Mouse (Mus musculus) spleen, adult 12 weeks (tissue): ENCODE data around the gene Pkmyt1.
"Not testable (repeated sequence)": the region's sequence is repeated elsewhere in the genome, so short reads cannot be mapped to it uniquely, and the experiment has no call there.

Experiments used
- DNase-seq: peaks from one replicate; pipeline ENCODE4 v3.0.0; 2022; ENCODE audit warnings: low spot score

Pkmyt1 gene

DNA sequence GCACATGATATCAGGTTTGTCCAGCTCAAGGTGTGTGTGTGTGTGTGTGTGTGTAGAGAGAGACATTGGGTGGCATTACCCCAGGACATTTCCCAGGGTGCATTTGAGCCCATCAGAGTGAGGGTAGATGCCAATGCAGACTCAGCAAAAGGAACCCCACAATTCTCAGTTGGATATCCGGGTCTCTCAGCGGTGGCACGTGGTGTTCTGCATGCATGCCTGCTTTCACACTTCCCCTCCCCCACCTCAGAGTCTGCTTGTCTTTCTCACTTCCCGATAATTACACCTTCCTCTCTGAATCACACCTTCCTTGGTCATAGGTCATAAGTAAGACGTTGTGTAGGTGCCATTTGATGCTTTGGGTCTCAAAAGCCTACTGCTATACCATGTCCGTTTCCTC lies 21.9 kb downstream of the Pkmyt1 start:
- DNase-seq = no peak

DNA sequence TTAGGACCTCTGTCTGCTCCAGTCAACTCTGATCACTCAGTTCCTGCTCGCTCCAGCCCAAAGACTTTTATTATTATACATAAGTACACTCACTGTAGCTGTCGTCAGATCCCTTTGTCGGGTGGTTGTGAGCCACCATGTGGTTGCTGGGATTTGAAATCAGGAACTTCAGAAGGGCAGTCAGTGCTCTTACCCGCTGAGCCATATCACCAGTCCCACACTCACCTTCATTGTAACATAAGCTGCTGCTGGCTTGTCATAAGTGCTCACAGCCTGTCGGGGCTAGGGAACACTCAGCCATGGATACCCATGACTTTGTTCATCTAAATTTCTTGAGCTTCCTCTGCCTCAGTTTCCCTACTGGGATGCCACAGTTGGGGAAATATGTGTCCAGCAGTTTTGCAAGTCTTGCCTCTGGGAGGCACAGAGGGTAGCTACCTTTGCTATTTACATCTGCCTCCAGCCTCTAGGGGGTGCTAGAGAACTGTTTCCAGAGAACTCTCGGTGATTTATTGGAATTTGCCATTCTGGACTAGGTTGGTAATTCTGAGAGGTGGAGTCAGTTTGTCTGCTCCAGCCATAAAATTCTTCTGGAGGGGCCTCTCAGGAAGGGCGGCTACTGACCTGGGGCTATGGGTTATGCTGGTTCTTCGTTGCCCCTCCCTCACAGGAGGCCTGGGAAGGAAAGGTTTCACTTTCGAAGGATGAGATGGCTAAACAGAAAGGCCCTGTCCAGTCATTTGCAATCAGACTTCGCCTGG lies 22.7 kb downstream of the Pkmyt1 start:
- peak; percentile 50 for DNase-seq

DNA sequence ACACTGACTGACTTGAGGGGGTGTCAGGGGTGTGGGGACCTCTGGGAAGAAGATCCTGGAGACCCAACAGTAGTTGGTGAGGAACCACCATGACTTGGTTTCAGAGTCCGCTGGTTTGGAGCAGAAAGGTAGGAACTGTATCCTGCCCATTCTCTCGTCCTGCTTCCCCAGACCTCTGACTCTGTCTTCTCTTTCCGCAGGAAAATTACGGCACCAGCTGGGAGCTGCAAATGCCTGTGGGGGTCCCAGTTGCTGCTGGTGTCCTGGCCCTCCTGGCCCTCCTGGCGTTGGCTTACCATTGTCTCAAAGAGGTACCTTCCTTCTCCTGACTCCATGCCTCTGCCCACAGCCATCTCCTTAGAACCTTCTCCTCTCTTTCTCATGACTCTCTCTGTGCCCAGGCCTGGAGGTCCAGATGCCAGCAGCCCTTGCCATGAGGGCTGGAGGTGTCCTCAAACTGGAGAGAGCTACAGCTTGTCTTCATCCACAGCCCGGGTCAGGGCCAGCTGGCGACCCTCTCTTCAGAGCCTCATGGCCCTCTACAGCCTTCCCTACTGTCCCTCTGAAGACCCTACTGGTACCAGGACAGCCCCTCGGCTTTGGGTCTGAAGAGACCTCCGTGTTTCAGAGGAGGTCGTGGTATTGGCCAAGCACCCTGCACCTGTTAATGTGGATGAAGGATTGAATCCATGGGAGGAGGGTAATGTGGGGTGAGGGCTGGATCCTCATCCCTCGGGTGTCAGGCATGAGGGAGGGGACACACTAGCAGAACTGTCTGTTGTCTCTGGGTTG lies 23.5 kb downstream of the Pkmyt1 start:
- no peak for DNase-seq

DNA sequence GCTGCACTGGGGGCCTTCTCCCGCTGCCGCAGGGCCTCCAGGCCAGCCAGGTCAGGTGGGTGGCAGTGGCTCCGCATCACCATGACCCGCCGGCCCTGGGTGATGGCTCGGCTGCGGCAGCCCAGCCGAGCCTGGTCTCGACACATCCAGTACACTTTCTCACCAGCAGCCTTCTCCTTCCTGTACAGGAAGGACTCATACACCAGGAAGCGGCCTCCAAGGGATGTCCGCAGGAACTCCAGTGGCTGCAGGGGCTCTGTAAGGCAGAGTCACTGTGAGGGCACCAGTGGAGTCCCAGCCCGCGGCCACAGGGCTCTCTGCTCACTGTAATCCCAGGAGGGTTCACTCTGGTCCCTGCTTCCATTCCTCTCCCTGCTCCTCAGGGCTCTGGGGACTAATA lies 29.6 kb downstream of the Pkmyt1 start:
- no peak for DNase-seq

DNA sequence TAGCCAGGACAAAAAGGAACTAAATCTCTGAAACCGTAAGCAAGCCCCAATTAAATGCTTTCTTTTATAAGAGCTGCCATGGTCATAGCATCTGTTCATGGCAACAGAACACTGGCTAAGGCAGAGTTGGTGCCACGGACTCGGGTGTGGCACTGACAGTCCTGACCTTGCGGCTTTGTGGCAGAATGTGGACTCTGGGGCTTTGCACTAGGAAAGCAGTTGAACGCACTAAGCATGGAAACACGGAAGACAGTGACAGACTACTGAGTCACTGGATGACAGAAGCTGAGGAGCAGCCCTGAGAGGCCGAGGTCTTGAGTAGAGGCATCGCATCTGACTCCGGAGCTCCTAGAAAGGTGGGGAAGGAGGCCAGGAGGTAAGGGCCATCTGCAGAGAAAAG lies 31.4 kb downstream of the Pkmyt1 start:
- no peak for DNase-seq

DNA sequence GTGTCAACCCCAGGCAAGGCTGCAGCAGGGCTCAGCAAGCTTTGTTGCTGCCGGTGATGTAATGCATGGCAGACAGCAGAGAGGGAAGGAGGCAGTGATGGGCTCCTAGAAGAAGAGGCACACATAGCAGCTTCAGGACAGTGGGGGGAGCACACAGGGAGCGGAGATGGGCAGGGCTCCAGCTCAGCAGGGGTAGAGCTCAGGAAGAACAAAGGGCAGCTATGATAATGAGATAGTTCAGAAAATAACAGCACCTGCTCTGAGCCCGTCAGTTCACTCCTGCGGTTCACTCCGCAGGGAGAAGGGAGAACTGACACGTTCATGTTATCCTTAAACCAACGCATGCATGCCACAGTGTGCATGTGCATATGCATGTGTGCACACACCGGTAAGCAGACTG lies 32.7 kb downstream of the Pkmyt1 start:
- DNase-seq = no peak

DNA sequence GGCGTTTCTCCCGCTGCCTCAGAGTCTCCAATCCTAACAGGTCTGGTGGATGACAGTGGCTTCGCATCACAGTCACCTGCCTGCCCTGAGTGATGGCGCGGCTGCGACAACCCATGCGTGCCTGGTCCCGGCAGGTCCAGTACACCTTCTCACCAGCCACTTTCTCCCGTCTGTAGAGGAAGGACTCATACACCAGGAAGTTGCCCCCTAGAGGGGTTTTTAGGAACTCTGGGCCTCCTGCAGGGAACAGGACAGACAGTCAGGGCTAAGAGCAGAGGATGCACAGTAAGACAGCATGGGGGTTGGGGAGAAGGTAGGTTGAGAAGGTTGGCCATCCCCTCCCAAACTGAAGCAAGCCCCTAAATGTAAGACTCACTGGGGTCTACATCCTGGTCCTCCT lies 34.1 kb downstream of the Pkmyt1 start:
- DNase-seq = no peak

DNA sequence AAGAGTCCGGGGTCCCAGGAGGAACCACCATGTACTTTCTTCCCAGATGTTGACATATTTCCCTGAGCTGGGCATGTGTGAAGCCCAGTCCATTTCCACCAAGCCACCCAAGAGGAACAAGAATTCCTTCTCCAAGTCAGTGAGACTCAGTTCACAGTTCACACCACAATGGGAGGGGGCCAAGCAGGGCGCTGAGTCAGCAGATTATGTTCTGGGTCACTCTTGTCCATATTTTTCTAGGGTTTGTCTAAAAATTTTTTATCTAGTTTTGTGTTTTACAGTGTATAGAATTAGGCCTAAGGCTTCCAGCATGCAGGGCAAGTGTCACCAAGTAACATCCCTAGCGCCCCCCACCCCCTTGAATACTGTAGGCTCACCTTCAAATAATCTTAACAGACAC lies 35.0 kb downstream of the Pkmyt1 start:
- no peak for DNase-seq

DNA sequence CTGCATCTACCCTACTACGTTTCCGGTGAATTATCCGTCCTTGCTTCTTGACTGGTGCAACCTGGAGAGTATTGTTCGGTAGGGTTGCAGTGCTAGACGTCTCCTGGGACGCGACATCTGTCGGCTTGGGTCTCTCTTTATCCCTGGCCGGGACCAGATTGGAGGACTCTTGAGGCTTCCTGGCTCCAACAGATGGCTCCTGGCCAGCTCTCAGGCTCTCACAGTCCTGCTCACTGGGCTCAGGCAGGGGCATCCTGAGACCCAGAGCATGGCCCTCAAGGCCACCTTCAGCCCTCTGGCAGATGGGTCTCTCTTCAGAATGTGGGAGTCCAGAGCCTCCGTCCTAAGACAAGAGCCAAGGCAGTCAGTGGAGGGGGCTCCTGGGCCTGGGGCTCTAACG lies 36.8 kb downstream of the Pkmyt1 start:
- no peak for DNase-seq

DNA sequence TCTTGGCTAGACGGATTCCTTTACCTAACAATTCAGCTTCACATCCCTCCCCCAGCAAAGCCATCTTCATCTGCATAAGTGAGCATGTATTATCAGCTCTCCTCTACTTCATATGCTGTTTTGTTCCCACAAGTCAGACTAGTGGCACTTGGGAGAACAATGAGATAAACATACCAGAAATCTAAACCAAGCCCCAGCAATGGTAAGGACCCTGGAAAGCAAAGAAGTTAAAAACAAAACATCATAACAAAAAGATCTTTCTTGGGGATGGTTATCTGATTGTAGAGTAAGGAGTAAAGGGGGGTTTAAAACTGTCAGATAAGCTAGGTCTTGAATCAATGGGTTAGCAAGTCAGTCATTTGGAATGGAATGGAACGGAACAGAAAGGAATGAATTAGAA lies 44.4 kb downstream of the Pkmyt1 start:
- DNase-seq = no peak

DNA sequence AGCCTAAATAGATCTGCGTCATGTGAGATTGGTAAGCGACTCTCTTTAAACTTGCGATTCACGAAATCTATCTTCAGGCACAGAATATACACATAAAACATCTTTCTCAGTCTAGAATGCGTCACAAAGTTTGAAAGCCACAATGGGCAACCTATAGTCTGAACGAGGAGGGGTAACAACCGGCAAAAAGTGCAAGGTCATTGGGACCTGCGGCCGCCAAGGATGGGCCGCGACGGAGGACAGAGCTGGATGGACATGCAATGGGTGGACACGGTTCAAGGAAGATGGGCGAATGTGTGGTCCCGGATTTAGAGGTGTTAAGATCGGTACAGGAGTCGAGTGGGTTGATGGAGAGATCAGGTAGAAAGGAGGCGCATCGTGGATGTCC lies 44.8 kb downstream of the Pkmyt1 start:
- peak; percentile 12 for DNase-seq

DNA sequence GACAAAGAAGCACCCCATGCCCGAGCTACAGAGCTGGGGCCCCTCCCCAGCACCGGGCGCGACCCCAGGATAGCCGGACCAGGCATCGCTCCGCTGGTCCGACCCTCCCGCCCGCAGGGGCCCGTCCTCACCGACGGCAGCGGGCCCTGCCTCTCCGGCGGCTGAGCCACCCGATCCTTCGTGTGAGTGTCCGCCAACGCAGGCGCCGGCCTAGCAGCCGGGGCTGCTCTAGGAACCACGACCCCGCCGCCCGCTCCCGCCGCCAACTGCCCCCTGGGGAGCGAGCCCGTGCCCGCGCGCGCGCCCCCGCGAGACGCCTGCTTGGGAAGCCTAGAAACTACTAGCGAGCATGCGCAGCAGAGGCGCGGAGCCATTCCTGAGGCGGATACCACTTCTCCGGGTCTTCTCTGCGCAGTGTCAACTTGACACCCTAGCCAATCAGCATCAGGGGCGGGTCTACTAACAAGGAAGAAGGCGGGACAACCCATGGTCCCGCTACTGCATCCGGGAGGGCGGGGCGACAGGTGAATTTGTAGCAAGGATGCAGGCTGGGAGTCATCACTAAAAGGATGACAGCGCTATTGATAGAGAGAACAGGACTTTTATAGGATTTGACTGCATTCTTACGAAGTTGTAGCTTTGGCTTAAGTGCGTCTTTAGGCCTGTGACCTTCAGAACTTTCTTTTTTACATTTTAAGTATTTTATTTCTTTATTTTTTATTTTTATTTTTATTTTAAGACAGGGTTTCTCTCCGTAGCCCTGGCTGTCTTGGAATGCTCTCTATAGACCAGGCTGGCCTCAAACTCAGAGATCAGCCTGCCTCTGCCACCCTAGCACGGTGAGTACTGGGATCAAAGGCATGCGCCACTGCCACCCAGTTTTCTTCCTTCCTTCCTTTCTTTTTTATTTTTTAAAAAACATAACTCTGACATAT lies 45.4 kb downstream of the Pkmyt1 start, which contains the start of gene Flywch1:
Flywch1 (minus strand) TSS at position 319 of the 935 bp plus-strand sequence.
- DNase-seq = peak; percentile 91

DNA sequence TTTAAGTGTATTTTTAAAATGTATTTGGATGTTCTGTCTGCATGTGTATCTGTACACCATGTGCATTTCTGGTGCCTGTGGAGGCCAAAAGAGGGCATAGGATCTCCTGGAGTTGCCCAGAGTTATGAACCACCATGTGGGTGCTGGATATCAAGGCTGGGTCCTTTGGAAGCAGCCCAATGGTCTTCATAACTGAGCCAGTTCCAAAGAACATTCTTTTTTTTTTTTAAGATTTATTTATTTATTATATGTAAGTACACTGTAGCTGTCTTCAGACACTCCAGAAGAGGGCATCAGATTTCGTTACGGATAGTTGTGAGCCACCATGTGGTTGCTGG lies 46.1 kb downstream of the Pkmyt1 start:
- not testable (repeated sequence) for DNase-seq

DNA sequence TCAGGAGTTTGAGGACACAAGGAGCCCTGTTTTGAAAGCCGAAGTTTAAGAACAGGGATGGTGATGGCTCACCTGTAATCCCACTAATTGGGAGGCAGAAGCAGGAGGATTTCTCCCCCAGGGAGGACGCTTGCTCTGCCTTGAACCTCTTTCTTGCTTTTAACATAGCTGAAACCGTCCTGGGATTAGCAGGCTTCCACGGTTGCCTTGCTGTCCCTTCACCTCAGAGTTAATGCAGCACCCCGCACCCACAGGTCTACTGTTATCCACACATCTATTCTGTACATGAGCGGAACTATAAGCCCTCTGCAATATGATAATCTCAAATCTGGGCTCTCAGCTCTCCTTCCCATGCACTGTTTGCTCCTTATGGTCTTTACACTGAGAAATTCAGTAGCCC lies 47.5 kb downstream of the Pkmyt1 start:
- no peak for DNase-seq

DNA sequence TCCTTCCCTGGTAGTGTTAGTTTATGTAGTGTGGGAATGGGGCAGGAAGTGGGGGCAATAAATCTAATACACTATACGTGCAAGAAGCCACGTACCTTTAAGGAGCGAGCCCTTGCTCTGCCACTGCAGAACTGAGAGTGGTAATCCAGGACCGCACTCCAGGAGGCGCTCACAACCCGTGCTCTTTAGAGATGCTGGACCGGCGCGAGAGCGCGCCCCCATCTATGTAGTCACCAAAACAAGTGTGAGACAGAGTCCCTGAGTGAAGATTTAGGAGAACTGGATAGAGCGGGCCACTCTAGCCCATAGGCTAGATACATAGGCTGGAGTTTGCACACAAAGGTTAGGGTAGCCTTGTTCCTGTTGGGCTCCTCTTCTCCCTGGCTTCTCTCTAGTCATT lies 48.0 kb downstream of the Pkmyt1 start:
- peak; percentile 47 for DNase-seq

DNA sequence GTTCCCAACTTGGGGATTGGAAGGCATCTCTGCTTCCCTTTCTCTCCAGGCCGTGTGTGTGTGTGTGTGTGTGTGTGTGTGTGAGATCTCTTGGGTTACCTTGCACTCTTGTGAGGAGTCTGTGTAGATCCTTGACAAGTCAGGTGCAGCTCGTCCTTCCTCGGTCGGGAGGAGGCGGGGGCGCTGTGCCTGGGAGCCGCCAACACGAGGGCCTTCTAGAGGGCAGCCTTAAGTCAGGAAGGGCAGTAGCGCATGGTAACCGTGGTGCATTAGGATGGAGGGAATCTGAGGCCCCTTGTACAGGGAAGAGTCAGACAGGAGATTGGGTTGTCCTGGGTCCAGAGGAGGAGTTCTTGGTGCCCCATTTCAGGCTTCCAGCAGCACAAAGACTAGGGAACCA lies 50.1 kb downstream of the Pkmyt1 start:
- DNase-seq = no peak

DNA sequence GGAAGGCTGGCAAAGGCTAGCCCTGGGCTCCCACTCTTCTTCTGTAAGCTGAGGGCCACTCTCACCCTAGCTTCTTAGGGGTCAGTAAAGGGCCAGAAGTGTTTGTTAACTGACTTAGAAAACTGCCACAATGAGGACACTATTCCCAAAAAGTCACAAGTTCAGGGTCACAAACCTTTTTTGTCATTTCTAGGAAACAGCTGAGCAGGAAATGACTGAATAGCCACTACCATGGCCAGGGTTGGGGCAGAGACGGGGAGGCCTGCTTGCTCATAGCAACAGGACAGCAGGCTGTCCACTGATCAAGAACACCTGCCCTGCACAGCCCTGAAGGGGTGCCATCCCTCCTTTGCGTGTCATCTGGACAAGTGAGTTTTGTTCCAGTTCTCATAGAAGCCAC lies 51.0 kb downstream of the Pkmyt1 start:
- no peak for DNase-seq

DNA sequence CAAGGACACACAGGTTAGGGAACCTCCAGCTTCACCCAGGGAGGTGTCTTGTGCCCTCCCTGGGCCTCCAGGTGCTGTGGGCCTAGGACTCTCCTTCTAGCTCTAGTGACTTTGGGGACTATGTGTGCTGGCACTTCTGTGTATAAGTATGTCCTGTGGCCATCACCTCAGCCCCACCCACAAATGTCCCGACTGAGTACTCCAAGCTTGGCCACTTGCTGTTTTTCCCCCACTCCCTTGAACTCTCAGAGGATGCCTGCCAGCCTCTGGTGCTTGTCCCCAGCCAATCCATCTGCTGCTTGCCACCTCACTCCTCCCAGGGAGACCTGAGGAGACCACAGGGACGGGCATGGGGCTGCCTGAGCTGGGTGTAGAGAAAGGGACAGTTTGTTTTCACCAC lies 52.3 kb downstream of the Pkmyt1 start:
- no peak for DNase-seq

DNA sequence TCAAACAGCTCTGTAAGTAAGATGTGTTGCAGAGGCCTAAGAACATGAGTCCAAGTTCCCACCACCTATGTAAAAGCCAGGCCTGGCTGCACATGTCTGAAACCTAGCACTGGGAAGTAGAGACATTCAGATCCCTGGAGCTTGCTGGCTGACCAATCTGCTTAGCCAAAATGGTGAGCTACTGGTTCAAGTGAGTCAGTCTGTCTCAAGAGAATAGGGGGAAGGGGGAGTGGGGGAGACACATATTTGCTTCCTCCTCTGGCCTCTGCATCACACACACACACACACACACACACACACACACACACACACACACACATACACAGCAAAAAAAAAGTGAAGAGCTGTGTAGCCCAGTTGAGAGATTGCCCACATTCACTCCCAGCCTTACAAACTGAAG lies 57.2 kb downstream of the Pkmyt1 start:
- DNase-seq = no peak

DNA sequence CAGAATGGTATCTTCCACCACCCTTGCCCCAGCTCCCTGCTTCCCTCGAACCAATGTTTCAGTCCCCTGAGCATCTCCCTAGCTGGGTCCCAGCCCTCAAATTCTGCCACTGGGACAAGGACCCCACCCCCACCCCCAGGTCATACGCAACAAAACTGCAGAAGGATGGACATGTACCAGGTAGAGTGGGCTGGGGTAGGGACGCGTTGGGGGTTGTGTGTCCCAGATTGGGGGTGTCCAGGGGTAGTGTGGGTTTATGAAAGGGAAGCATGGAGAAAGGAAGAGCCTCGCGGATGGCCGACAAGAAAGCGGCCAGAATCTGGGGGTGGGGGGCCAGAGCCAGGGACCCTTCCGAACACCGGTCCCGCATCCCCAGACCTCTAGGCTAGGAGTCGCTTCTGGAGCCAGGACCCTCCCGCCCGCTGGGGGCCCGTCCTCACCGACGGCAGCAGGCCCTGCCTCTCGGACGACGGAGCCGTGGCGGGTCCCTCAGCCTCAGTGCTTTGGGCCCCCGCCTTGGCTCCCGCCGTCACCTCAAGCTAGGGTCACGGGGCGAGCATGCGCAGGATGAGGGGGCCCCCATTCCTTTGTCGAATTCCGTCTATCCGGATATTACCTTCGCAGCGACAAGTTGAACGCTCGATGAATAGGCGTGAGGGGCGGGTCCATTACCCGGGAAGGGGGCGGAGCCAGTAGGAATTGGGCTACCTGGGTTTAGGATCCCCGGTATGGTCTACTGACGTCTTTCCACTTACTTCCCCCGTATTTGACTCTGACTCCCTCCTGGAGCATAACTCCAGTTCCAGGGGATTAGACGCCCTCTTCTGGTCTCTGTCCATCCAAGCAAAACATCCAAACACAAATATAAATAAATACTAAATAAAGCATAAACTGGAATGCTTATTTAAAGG lies 59.7 kb downstream of the Pkmyt1 start, which contains the start of gene Flywch2:
Flywch2 (minus strand) TSS at position 521 of the 911 bp plus-strand sequence.
- DNase-seq = peak; percentile 56
